Mouse (Mus musculus): Measurements from ENCODE around the gene Myo3b. TPM values are rescaled to one million over a fixed set of nuclear protein-coding genes. Genes with fewer than 3 reads are reported as not detected.

The Myo3b gene
- polyA plus RNA-seq, 1 experiment from 2014 or later, result 0.39 TPM

DNA sequence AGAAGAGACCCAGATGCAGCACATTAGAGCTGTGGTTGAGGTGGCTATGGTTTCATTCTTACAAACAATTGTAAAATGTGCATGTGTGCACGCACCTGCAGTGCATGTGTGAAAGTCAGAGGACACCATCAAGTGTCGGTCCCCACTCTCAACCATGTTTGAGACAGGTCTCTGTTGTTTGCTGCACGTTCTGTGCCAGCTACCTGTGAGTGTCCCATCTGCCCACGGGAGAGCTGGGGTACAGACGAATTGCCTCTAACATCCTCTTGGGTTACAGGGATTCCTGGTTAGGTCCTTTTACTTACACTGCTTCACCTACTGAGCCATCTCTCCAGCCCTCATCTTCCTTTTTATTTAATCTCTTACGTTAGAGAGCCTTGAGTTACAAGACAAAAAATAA, 330.5 kb downstream of the Myo3b start:
- H3K4me3 ChIP-seq (ENCODE audit: low read length), result no peak overlapping the region
- H3K27me3 ChIP-seq (replicated peaks; ENCODE audit: control insufficient read depth, insufficient read depth, low read length), result no peaks in the 10 kb centered on the region
- no peak overlapping the region for H3K27ac ChIP-seq (ENCODE audit: low read depth, low read length)
- H3K4me2 ChIP-seq (ENCODE audit: low read length), result no peak overlapping the region
- no peak for ATAC-seq
- 89% methylated on average over 6 of the region's 6 CpGs for WGBS
- no peaks in the 10 kb centered on the region for H3K4me1 ChIP-seq (ENCODE audit: control insufficient read depth, insufficient read depth, low read depth, low read length)
- H3K9ac ChIP-seq (ENCODE audit: low read depth, low read length), result no peak overlapping the region
- no peaks in the 10 kb centered on the region for H3K36me3 ChIP-seq (ENCODE audit: control insufficient read depth, insufficient read depth, low read length)
- no peaks in the 10 kb centered on the region for H3K9me3 ChIP-seq (ENCODE audit: control insufficient read depth, low read length)

DNA sequence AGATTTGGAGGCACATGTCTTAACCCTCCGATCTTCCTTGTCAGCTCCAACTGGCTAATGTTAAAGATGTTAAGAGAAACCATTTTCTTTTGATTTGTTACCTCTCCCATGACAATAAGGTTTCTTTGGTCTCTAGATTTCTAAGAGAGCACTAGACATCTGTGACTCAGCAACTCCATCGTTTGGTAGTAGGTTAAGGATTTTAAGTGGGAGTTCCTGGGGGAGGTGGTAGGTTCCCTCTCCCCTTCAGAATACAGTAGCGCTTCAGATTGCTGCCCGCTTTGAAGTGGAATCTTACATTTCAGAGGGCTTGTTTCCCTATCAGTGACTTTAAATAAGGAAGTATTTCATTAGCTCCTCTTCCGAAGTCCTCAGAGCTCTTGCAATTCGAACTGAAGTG, 340.4 kb downstream of the Myo3b start:
- Histone ChIP-seq H3K9me3 (ENCODE audit: control insufficient read depth, low read length) (no peaks in the 10 kb centered on the region), H3K9ac (ENCODE audit: low read depth, low read length) (no peak overlapping the region), H3K36me3 (ENCODE audit: control insufficient read depth, insufficient read depth, low read length) (no peaks in the 10 kb centered on the region), H3K27ac (ENCODE audit: low read depth, low read length) (no peak overlapping the region), H3K4me1 (ENCODE audit: control insufficient read depth, insufficient read depth, low read depth, low read length) (no peaks in the 10 kb centered on the region), H3K4me2 (ENCODE audit: low read length) (no peak overlapping the region), H3K27me3 (replicated peaks; ENCODE audit: control insufficient read depth, insufficient read depth, low read length) (no peaks in the 10 kb centered on the region), H3K4me3 (ENCODE audit: low read length) (no peak overlapping the region)
- 73% methylated on average over 6 of the region's 6 CpGs for WGBS
- ATAC-seq, result no peak

DNA sequence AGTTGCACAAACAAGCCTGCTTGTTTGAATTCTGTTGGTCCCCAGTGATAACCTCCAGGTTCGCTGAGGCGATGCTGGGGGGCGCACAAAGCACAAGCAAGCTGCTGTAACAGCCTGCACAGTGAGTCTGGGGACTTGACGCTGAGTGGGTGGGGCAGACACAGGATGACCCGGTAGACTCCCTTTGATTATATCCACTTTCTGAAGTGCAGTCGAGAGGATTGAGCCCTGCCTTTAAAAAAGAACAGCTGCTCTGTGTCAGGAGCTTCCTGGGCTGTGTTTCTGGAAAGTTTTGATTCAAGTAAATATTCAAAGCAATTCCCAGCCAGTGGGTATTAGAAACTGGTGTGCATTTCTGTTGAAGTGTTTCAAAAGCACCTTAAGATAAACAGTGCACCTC, 341.0 kb downstream of the Myo3b start:
- no peak overlapping the region for H3K27ac ChIP-seq (ENCODE audit: low read depth, low read length)
- no peak for ATAC-seq
- H3K9me3 ChIP-seq (ENCODE audit: control insufficient read depth, low read length), result no peaks in the 10 kb centered on the region
- H3K4me2 ChIP-seq (ENCODE audit: low read length), result no peak overlapping the region
- no peak overlapping the region for H3K4me3 ChIP-seq (ENCODE audit: low read length)
- H3K36me3 ChIP-seq (ENCODE audit: control insufficient read depth, insufficient read depth, low read length), result no peaks in the 10 kb centered on the region
- no peaks in the 10 kb centered on the region for H3K4me1 ChIP-seq (ENCODE audit: control insufficient read depth, insufficient read depth, low read depth, low read length)
- WGBS, result 44% methylated on average over 6 of the region's 6 CpGs
- no peak overlapping the region for H3K9ac ChIP-seq (ENCODE audit: low read depth, low read length)
- no peaks in the 10 kb centered on the region for H3K27me3 ChIP-seq (replicated peaks; ENCODE audit: control insufficient read depth, insufficient read depth, low read length)

GRCm38 (mm10) chr2:70388645-70389044, 349.7 kb downstream of the Myo3b start:
- no peak overlapping the region for H3K27ac ChIP-seq (ENCODE audit: low read depth, low read length)
- no peaks in the 10 kb centered on the region for H3K27me3 ChIP-seq (replicated peaks; ENCODE audit: control insufficient read depth, insufficient read depth, low read length)
- no peaks in the 10 kb centered on the region for H3K9me3 ChIP-seq (ENCODE audit: control insufficient read depth, low read length)
- peaks cover 5% of the 10 kb centered on the region; the same call in 1 of the 2 replicates for H3K4me1 ChIP-seq (ENCODE audit: control insufficient read depth, insufficient read depth, low read depth, low read length)
- no peaks in the 10 kb centered on the region for H3K36me3 ChIP-seq (ENCODE audit: control insufficient read depth, insufficient read depth, low read length)
- 61% methylated on average over 6 of the region's 6 CpGs for whole genome bisulfite sequencing
- H3K9ac ChIP-seq (ENCODE audit: low read depth, low read length), result no peak overlapping the region
- H3K4me2 ChIP-seq (ENCODE audit: low read length), result no peak overlapping the region
- H3K4me3 ChIP-seq (ENCODE audit: low read length), result no peak overlapping the region
- no peak for ATAC-seq

- Histone ChIP-seq H3K4me3 (ENCODE audit: low read length) (no peak overlapping the region), H3K27me3 (replicated peaks; ENCODE audit: control insufficient read depth, insufficient read depth, low read length) (no peaks in the 10 kb centered on the region), H3K4me2 (ENCODE audit: low read length) (no peak overlapping the region), H3K4me1 (ENCODE audit: control insufficient read depth, insufficient read depth, low read depth, low read length) (peaks cover 5% of the 10 kb centered on the region; the same call in 1 of the 2 replicates), H3K27ac (ENCODE audit: low read depth, low read length) (no peak overlapping the region), H3K9ac (ENCODE audit: low read depth, low read length) (no peak overlapping the region), H3K36me3 (ENCODE audit: control insufficient read depth, insufficient read depth, low read length) (no peaks in the 10 kb centered on the region), H3K9me3 (ENCODE audit: control insufficient read depth, low read length) (no peaks in the 10 kb centered on the region)
- no peak for ATAC-seq
- 75% methylated on average over 1 of the region's 1 CpGs for WGBS
Observed at GRCm38 (mm10) chr2:70389162-70389561, 350.2 kb downstream of the Myo3b start.

DNA sequence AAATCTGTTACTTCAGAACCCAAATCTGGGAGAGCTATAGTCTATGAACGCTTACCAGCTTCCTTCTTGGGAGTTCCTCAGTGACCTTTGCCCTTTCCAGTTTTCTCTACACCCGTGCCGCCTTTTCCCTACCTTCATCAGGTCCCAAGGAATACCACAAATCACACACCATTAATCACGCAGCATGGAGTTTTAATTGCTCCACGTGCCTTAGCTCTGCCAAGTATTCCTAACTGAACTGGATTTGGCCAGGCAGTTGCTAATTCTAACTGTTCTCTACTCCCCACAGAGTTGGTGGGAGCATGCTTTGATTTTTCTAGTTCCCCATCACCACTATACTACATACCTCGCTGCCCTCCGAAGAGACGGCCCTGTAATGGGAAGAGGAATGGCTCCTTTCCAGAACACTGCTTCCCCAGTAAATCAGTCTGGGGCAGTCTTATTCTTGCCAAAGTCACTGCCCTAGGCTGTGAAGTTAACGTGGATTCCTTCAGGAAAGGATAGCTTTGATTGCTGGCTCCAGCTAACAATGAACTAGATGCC, 358.9 kb downstream of the Myo3b start:
- no peaks in the 10 kb centered on the region for H3K36me3 ChIP-seq (ENCODE audit: control insufficient read depth, insufficient read depth, low read length)
- H3K4me2 ChIP-seq (ENCODE audit: low read length), result no peak overlapping the region
- H3K27me3 ChIP-seq (replicated peaks; ENCODE audit: control insufficient read depth, insufficient read depth, low read length), result no peaks in the 10 kb centered on the region
- H3K4me1 ChIP-seq (ENCODE audit: control insufficient read depth, insufficient read depth, low read depth, low read length), result 0 out of 2 replicates have a peak, but pooled peaks cover 2% of the 10 kb centered on the region
- no peak overlapping the region for H3K4me3 ChIP-seq (ENCODE audit: low read length)
- H3K9me3 ChIP-seq (ENCODE audit: control insufficient read depth, low read length), result no peaks in the 10 kb centered on the region
- H3K27ac ChIP-seq (ENCODE audit: low read depth, low read length), result no peak overlapping the region
- ATAC-seq, result 0 out of 2 replicates have a peak, but pooled peaks have one; percentile 54
- 50% methylated on average over 9 of the region's 9 CpGs for WGBS
- no peak overlapping the region for H3K9ac ChIP-seq (ENCODE audit: low read depth, low read length)

GRCm38 (mm10) chr2:70399441-70400115, 360.7 kb downstream of the Myo3b start:
- no peak overlapping the region for H3K4me3 ChIP-seq (ENCODE audit: low read length)
- 77% methylated on average over 15 of the region's 15 CpGs for WGBS
- H3K27ac ChIP-seq (ENCODE audit: low read depth, low read length), result no peak overlapping the region
- no peak overlapping the region for H3K9ac ChIP-seq (ENCODE audit: low read depth, low read length)
- H3K4me2 ChIP-seq (ENCODE audit: low read length), result no peak overlapping the region
- H3K4me1 ChIP-seq (ENCODE audit: control insufficient read depth, insufficient read depth, low read depth, low read length), result 0 out of 2 replicates have a peak, but pooled peaks cover 2% of the 10 kb centered on the region
- H3K36me3 ChIP-seq (ENCODE audit: control insufficient read depth, insufficient read depth, low read length), result no peaks in the 10 kb centered on the region
- ATAC-seq, result no peak
- H3K27me3 ChIP-seq (replicated peaks; ENCODE audit: control insufficient read depth, insufficient read depth, low read length), result no peaks in the 10 kb centered on the region
- H3K9me3 ChIP-seq (ENCODE audit: control insufficient read depth, low read length), result no peaks in the 10 kb centered on the region

DNA sequence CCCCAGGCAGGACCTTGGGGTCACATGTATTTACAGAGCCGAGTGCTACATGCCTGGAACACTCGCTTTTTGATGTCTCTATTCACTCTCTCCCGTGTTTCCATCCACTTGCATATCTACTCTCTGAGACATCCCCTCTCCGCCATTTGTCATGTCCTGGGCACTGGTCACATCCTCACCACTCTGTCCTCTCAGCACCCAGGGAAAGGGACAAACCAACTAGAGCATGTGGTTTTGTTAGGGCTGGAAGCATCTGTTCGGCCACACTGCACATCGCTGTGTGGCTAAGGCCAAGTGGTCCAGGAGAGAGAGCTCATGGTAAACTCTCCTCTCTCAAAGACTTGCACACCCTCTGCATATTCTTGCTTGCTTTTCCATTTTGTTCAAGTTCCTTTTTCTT, 361.4 kb downstream of the Myo3b start:
- no peak overlapping the region for H3K27ac ChIP-seq (ENCODE audit: low read depth, low read length)
- no peak overlapping the region for H3K4me3 ChIP-seq (ENCODE audit: low read length)
- H3K36me3 ChIP-seq (ENCODE audit: control insufficient read depth, insufficient read depth, low read length), result no peaks in the 10 kb centered on the region
- H3K9ac ChIP-seq (ENCODE audit: low read depth, low read length), result no peak overlapping the region
- H3K9me3 ChIP-seq (ENCODE audit: control insufficient read depth, low read length), result no peaks in the 10 kb centered on the region
- no peaks in the 10 kb centered on the region for H3K27me3 ChIP-seq (replicated peaks; ENCODE audit: control insufficient read depth, insufficient read depth, low read length)
- WGBS, result 76% methylated on average over 6 of the region's 6 CpGs
- 0 out of 2 replicates have a peak, but pooled peaks cover 2% of the 10 kb centered on the region for H3K4me1 ChIP-seq (ENCODE audit: control insufficient read depth, insufficient read depth, low read depth, low read length)
- no peak for ATAC-seq
- H3K4me2 ChIP-seq (ENCODE audit: low read length), result no peak overlapping the region

DNA sequence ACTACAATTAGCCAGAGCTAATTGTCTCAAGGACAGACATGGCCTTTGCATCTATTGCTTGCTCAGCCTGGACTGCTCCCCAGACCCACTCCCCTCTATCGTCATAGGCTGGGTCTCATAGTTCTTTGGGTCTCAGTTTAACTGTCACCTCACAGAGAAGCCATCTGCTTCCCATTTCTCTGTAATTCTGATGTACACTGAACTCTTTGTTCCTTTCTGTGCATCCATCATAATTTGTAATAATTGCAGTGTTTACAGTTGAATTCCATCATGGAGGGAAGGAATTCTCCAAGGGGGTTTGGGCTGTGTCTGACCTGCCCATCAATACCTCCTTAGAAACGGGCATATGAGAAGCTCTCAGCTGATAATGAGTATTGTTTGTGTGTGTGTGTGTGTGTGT, 365.4 kb downstream of the Myo3b start:
- Histone ChIP-seq H3K4me3 (ENCODE audit: low read length) (no peak overlapping the region), H3K9ac (ENCODE audit: low read depth, low read length) (no peak overlapping the region), H3K9me3 (ENCODE audit: control insufficient read depth, low read length) (no peaks in the 10 kb centered on the region), H3K4me2 (ENCODE audit: low read length) (no peak overlapping the region), H3K27me3 (replicated peaks; ENCODE audit: control insufficient read depth, insufficient read depth, low read length) (no peaks in the 10 kb centered on the region), H3K4me1 (ENCODE audit: control insufficient read depth, insufficient read depth, low read depth, low read length) (no peaks in the 10 kb centered on the region), H3K27ac (ENCODE audit: low read depth, low read length) (no peak overlapping the region), H3K36me3 (ENCODE audit: control insufficient read depth, insufficient read depth, low read length) (no peaks in the 10 kb centered on the region)
- 35% methylated on average over 2 of the region's 2 CpGs for WGBS
- no peak for ATAC-seq
